Mouse (Mus musculus) right cerebral cortex, postnatal 4 days (tissue): ENCODE measurements around the gene 4930518I15Rik.
"Not testable (repeated sequence)": the region's sequence is repeated elsewhere in the genome, so short reads cannot be mapped to it uniquely, and the experiment has no call there.

Experiments used
- DNase-seq: peaks from one replicate; pipeline ENCODE4 v3.0.0-alpha.2; 2022

4930518I15Rik gene

DNA sequence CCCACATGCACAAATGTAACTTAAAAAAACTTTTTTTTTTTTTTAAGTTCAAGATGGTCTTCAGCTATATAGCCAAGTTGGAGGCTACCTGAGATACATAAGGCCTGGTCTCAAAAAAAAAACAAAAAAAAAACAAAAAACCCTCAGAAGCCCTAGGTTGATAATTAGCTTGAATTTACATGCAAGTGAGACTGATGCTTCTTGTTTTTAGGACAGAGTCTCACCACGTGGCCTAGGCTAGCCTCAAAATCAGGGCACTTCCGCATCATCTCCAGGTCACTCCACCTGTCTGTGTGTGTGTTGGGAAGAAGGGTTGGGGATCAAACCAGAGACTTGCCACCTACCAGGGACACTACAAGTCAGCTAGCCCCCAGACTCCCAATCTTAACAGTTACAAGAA is at the start of gene 4930518I15Rik:
Gene 4930518I15Rik, minus strand, starts transcription at position 112 of the 400 bp plus-strand sequence.
- DNase-seq = no peak

DNA sequence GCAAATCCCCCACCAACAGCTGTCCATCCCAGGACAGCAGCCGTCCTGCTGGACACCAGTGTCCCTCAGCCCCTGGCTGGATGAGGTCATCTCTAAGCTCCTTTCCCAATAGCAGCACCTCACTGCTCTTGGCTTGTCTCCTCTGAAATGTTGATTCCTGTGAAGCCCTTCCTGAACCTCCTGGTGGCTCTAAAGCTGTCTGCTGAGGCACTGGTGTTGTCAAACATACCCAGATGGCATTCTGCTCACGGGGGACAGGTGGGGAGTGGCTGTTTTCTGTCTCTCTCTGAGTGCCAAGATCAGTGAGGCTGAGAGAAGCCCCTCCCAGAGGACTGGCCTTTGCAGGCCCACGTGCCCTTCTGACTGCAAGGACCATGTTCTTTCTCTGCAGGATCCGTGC is 48.2 kb upstream of the 4930518I15Rik start:
- not testable (repeated sequence) for DNase-seq

GRCm38 (mm10) chr2:156904976-156905717 is 47.4 kb upstream of the 4930518I15Rik start:
- peak; percentile 82 for DNase-seq

DNA sequence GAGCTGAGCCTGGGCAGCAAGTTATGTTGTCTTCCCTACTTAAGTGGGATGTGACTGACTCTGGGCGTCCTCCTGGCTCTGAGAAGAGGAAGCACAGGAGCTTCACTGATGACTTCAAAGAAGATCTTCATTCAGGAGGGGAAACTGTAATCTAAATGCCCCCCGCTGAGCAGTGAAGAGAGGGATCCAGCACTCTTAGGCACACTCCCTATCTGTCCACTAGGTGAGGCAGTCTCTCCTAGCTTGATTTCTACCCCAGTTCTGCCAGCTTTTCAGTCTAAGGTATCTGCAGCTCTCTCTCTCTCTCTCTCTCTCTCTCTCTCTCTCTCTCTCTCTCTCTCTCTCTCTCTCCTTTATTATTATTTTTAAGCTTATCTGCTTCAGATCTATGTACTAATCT is 45.6 kb upstream of the 4930518I15Rik start:
- DNase-seq = no peak

- not testable (repeated sequence) for DNase-seq
Measured at GRCm38 (mm10) chr2:156902411-156902810, 44.7 kb upstream of the 4930518I15Rik start.

DNA sequence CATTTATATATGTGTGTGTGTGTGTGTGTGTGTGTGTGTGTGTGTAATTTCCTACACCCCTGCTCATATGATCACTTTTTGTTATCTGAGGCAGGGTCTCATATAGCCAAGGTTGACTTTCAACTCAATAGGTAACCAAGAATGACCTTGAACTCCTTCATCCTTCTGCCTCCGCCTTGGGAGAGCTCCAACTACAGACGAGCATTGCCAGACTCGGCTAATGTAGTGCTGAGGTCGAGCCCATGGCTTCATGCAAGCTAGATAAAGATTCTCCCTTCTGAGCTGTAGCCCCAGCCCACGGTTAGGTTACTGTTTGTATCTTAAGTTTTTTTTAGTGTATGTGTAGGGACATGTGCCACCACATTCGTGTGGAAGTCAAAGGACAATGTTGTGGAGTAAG is 44.1 kb upstream of the 4930518I15Rik start:
- DNase-seq = no peak

DNA sequence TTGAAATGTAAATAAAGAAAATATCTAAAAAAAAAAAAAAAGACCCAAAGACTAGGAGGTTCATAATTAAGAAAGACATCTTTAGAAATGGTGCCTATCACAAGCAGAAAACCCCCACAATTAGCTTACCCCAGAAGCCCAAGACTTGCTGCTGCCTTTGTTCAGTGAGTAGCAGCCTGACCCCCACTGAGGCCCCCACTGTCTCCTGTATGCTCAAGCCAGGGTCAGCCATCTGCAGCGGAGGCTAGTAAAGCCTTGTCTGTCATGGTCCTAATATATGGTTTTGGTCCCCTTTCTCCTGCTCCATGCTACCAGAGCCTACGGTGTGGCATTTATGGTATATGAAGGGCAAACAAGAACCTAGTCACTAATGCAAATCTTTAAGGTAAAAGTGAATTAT is 43.6 kb upstream of the 4930518I15Rik start:
- DNase-seq = no peak

- DNase-seq = no peak
Measured at GRCm38 (mm10) chr2:156899184-156899583, 41.4 kb upstream of the 4930518I15Rik start.

DNA sequence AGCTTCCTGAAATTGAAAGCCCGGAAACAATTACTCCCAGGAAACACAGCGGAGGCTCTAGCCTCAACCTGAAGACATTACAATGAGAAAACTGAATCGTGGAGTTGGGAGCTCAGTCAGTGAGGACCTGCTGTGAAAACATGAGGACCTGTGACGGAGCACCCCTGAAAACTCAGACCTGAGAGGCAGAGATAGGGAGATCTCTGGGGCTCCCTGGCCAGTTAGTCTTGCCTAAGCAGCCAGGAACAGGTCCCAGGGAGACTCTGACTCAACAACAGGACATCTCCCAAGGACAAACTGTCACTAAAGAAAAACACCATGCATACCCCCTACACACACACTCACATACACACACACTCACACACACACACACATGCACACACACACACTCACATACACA is 40.6 kb upstream of the 4930518I15Rik start:
- DNase-seq = no peak

- no peak for DNase-seq
Measured at GRCm38 (mm10) chr2:156897034-156897433, 39.3 kb upstream of the 4930518I15Rik start.

- no peak for DNase-seq
Measured at GRCm38 (mm10) chr2:156896384-156896914, 38.7 kb upstream of the 4930518I15Rik start.

DNA sequence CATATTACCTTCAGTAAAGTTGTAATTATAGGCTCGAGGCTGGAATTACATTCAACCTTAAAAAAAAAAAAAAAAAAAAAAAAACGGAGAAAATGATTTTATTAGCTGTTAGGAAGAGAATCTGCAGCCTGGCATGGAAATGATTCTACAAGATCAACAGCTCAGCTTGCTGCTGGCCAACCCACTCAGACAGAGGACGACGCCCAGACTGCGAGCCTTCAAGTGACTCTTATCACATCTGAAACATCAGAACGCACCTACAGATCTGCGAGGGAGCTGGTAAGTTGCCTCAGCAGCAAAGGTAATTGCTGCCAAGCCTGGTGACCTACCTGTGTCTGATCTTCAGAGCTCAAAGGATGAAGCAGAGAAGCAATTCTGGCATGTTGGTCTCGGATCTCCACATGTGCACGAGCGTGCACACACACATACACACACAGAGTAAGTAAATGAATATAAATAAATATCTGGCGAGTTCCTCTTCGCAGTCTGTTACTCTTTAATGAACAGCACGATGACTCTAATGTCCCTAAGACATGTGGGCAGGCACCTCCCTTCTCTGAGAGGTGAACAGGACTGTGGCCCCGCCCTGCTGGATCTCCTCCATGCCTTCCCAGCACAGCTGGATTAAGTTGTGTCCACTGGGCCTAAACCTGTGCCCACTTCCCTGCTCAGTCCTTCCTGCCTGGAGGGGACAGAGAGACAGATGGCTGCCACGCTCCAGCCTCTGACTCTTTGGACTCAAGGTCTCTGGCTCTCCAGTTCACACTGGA is 36.9 kb upstream of the 4930518I15Rik start:
- no peak for DNase-seq

DNA sequence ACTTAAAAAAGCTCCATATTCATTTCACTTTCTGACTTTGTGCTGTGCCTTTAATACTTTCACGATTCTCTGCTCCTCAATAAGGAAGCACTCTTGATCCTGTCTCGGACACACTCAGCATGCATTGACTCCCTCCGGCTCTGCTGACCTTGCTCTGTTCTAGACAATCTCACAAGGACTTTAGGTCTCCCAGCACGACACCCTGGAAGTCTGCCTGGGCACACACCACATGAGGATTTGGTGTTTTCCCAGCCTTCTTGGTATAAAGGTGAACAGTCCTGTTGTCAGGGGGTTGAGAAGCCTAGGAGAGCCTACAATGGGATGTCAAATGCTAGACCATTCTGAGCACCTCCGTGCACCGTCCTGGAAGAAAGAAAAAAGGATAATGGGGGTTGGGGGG is 35.1 kb upstream of the 4930518I15Rik start:
- DNase-seq = no peak

- no peak for DNase-seq
Measured at GRCm38 (mm10) chr2:156892240-156892639, 34.5 kb upstream of the 4930518I15Rik start.

DNA sequence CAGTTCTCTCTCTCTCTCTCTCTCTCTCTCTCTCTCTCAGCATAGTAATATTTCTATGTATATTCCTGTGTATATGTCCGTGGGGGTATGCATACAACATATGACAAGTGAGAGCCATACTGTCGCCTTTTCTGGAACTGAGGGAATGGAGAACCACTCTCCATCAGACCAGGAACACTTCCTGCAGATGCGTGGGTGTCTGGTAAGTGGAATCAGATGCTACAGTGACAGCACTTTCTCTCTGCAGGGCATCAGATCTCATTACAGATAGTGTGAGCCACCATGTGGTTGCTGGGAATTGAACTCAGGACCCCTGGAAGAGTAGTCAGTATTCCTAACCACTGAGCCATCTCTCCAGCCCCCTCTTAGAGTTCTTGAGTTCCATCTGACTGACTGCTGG is 30.7 kb upstream of the 4930518I15Rik start:
- DNase-seq = no peak

GRCm38 (mm10) chr2:156887017-156887416 is 29.3 kb upstream of the 4930518I15Rik start, which contains the start of gene Sla2:
Gene Sla2, minus strand, starts transcription at chr2:156887192.
- DNase-seq = no peak

GRCm38 (mm10) chr2:156886084-156886631 is 28.4 kb upstream of the 4930518I15Rik start:
- no peak for DNase-seq

DNA sequence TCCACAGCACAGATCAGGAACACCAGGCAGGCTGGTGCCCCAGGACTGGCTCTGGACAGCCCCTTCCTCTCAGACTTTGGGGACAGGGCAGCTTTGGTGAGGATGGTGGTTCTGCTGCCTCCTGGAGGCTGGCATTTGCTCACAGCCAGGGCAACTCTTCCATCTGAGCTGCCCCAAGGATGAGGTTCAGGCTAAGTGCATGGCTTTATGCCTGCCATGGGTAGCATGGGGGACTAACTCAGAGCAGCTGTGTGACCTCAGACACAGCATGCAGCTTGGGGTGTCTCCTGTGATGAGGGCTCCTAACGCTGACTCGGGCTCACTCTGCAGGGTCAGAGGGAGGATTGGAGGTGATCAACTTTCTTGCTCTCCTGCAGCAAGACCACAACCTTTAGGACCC is 27.9 kb upstream of the 4930518I15Rik start:
- DNase-seq = not testable (repeated sequence)

- no peak for DNase-seq
Measured at GRCm38 (mm10) chr2:156884396-156885211, 26.9 kb upstream of the 4930518I15Rik start.

- no peak for DNase-seq
Measured at GRCm38 (mm10) chr2:156882431-156883001, 24.8 kb upstream of the 4930518I15Rik start.

- DNase-seq = no peak
Measured at GRCm38 (mm10) chr2:156879541-156879940, 21.8 kb upstream of the 4930518I15Rik start.

- no peak for DNase-seq
Measured at GRCm38 (mm10) chr2:156877726-156878125, 20.0 kb upstream of the 4930518I15Rik start.
